Mouse (Mus musculus) liver, embryonic 11.5 days (tissue): ENCODE results near the gene Fat4. TPM values are rescaled to one million over a fixed set of nuclear protein-coding genes. Genes with fewer than 3 reads are reported as not detected.

Experiments
- ATAC-seq: fragments of 200-750 bp; cut with Nextera tagmentation; replicated peaks from 2 replicates; pipeline ENCODE4 v1.8.0; 2017; ENCODE audit warnings: moderate number of reproducible peaks, mild to moderate bottlenecking, moderate TSS enrichment, moderate library complexity; ENCODE audit not compliant: low FRiP score
- DNase-seq: peaks from one replicate; pipeline ENCODE4 v3.0.0-alpha.2; 2017; ENCODE audit warnings: low spot score
- H3K27ac ChIP-seq: fragments of 300-500 bp; sonication (generic); 2 replicates; pipeline ENCODE4 v1.5.1; 2014; ENCODE audit warnings: mild to moderate bottlenecking, low read depth, low read length, control low read depth
- H3K27me3 ChIP-seq: fragments of 300-500 bp; sonication (generic); replicated peaks from 2 replicates; pipeline ENCODE4 v1.6.1; 2014; ENCODE audit warnings: low read length, mixed read lengths; ENCODE audit not compliant: control insufficient read depth, insufficient read depth
- H3K36me3 ChIP-seq: fragments of 300-500 bp; sonication (generic); 2 replicates; pipeline ENCODE4 v1.6.1; 2014; ENCODE audit warnings: mild to moderate bottlenecking, low read length, moderate library complexity, mixed read lengths; ENCODE audit not compliant: control insufficient read depth, insufficient read depth
- H3K4me1 ChIP-seq: fragments of 300-500 bp; sonication (generic); replicated peaks from 2 replicates; pipeline ENCODE4 v1.6.1; 2014; ENCODE audit warnings: low read length, mixed read lengths; ENCODE audit not compliant: control insufficient read depth, insufficient read depth
- H3K4me2 ChIP-seq: fragments of 300-500 bp; sonication (generic); 2 replicates; pipeline ENCODE4 v1.6.1; 2014; ENCODE audit warnings: mild to moderate bottlenecking, control low read depth, moderate library complexity
- H3K4me3 ChIP-seq: fragments of 300-500 bp; sonication (generic); 2 replicates; pipeline ENCODE4 v1.5.1; 2014; ENCODE audit warnings: low read depth, low read length, control low read depth
- H3K9ac ChIP-seq: fragments of 300-500 bp; sonication (generic); 2 replicates; pipeline ENCODE4 v1.6.1; 2014; ENCODE audit warnings: low read depth, low read length, control low read depth
- H3K9me3 ChIP-seq: fragments of 300-500 bp; sonication (generic); 2 replicates; pipeline ENCODE4 v1.6.1; 2016; ENCODE audit warnings: low read length, inconsistent platforms, mixed read lengths; ENCODE audit not compliant: control insufficient read depth
- WGBS: fragments of 180-500 bp; shearing (Covaris S2); extraction: QIAGEN DNeasy Blood & Tissue Kit; methylation state at CpG from one replicate; pipeline ENCODE4 v1.1.7; 2014; 5-methylcytosine and 5-hydroxymethylcytosine counted together
- polyA plus RNA-seq: library from polyadenylated mRNA; unstranded; fragments of >200 nt; fragmentation: Nextera tagmentation; extraction: Ambion mirVana; gene quantifications from 2 replicates; pipeline ENCODE4 v1.2.1, GENCODE M21; 2014

Gene Fat4
- polyA plus RNA-seq, 1 experiment from 2014 or later = 4.0 TPM

- Histone ChIP-seq H3K27me3 (no peaks in the 10 kb centered on the region), H3K4me1 (no peaks in the 10 kb centered on the region), H3K4me3 (no peak overlapping the region), H3K9me3 (no peaks in the 10 kb centered on the region), H3K4me2 (no peak overlapping the region), H3K9ac (no peak overlapping the region), H3K36me3 (no peaks in the 10 kb centered on the region), H3K27ac (no peak overlapping the region)
- DNase-seq = no peak
- WGBS = 81% methylated on average over 10 of the region's 10 CpGs
- ATAC-seq = no peak
Measured at GRCm38 (mm10) chr3:39047621-39048303, 161.0 kb downstream of the Fat4 start.

GRCm38 (mm10) chr3:39048304-39048667, 161.5 kb downstream of the Fat4 start:
- no peaks in the 10 kb centered on the region for H3K9me3 ChIP-seq
- no peaks in the 10 kb centered on the region for H3K27me3 ChIP-seq
- H3K27ac ChIP-seq = no peak overlapping the region
- DNase-seq (no peak), ATAC-seq (no peak)
- no peaks in the 10 kb centered on the region for H3K36me3 ChIP-seq
- no peaks in the 10 kb centered on the region for H3K4me1 ChIP-seq
- H3K4me3 ChIP-seq = no peak overlapping the region
- 86% methylated on average over 5 of the region's 5 CpGs for WGBS
- H3K4me2 ChIP-seq = no peak overlapping the region
- H3K9ac ChIP-seq = no peak overlapping the region

GRCm38 (mm10) chr3:39050130-39050529, 163.4 kb downstream of the Fat4 start:
- H3K36me3 ChIP-seq = no peaks in the 10 kb centered on the region
- no peak overlapping the region for H3K9ac ChIP-seq
- H3K27me3 ChIP-seq = no peaks in the 10 kb centered on the region
- no peak overlapping the region for H3K4me2 ChIP-seq
- 81% methylated on average over 1 of the region's 1 CpGs for WGBS
- H3K4me3 ChIP-seq = no peak overlapping the region
- H3K9me3 ChIP-seq = no peaks in the 10 kb centered on the region
- H3K27ac ChIP-seq = no peak overlapping the region
- DNase-seq (no peak), ATAC-seq (no peak)
- H3K4me1 ChIP-seq = no peaks in the 10 kb centered on the region

GRCm38 (mm10) chr3:39053072-39053471, 166.3 kb downstream of the Fat4 start:
- Histone ChIP-seq H3K27ac (no peak overlapping the region), H3K36me3 (no peaks in the 10 kb centered on the region), H3K4me2 (no peak overlapping the region), H3K4me1 (no peaks in the 10 kb centered on the region), H3K9ac (no peak overlapping the region), H3K9me3 (no peaks in the 10 kb centered on the region), H3K27me3 (no peaks in the 10 kb centered on the region), H3K4me3 (no peak overlapping the region)
- ATAC-seq = no peak
- DNase-seq = no peak
- WGBS = 73% methylated on average over 6 of the region's 6 CpGs
